Mouse (Mus musculus): Measurements from ENCODE around the gene Mlst8. TPM values are rescaled to one million over a fixed set of nuclear protein-coding genes. Genes with fewer than 3 reads are reported as not detected.

The Mlst8 gene
- polyA plus RNA-seq (2012; rRNA removed) = 37.8 and 43.7 TPM in 2 replicates

- peak; percentile 95 to 97 for DNase-seq (ENCODE audit: low read depth in 1 of 2, low spot score in 2 of 2)
- Histone ChIP-seq H3K27ac (ENCODE audit: insufficient read depth, low read length) (peak within 1 kb of the TSS; percentile 96), H3K36me3 (ENCODE audit: control insufficient read depth, insufficient read depth, low read length) (peaks cover 14% of the 10 kb centered on the region), H3K4me1 (ENCODE audit: control insufficient read depth, insufficient read depth, insufficient read length) (peaks cover 3% of the 10 kb centered on the region; the same call in 1 of the 2 replicates), H3K27me3 (ENCODE audit: control insufficient read depth, insufficient read depth, low read length) (no peaks in the 10 kb centered on the region), H3K4me3 (ENCODE audit: extremely low read depth, insufficient read depth, insufficient read length) (peak within 1 kb of the TSS; percentile 98)
- TF ChIP-seq CTCF (IDR thresholded peaks at IDR 0.05; ENCODE audit: extremely low read depth, insufficient read depth, insufficient read length, insufficient replicate concordance) (peak; percentile 95), POLR2A (IDR thresholded peaks at IDR 0.05; ENCODE audit: low read depth, low read length) (peak; percentile 40; the same call in 1 of the 2 replicates)
- under 1% methylated on average over 48 of the region's 48 CpGs for WGBS
These were observed at the start of gene Mlst8 for GRCm38 (mm10) chr17:24478663-24479380. Gene Mlst8 (minus strand): TSS chr17:24479078.

GRCm38 (mm10) chr17:24528560-24528918 is 49.7 kb upstream of the Mlst8 start:
- DNase-seq (ENCODE audit: low read depth in 1 of 2, low spot score in 2 of 2) = no peak
- TF ChIP-seq CTCF (IDR thresholded peaks at IDR 0.05; ENCODE audit: extremely low read depth, insufficient read depth, insufficient read length, insufficient replicate concordance) = no peak
- no peak for TF ChIP-seq POLR2A (IDR thresholded peaks at IDR 0.05; ENCODE audit: low read depth, low read length)
- Histone ChIP-seq H3K4me1 (ENCODE audit: control insufficient read depth, insufficient read depth, insufficient read length) (peaks cover 22% of the 10 kb centered on the region), H3K4me3 (ENCODE audit: extremely low read depth, insufficient read depth, insufficient read length) (peak overlapping the region; percentile 64), H3K27me3 (ENCODE audit: control insufficient read depth, insufficient read depth, low read length) (no peaks in the 10 kb centered on the region), H3K36me3 (ENCODE audit: control insufficient read depth, insufficient read depth, low read length) (peaks cover 7% of the 10 kb centered on the region; the same call in 1 of the 2 replicates), H3K27ac (ENCODE audit: insufficient read depth, low read length) (peak overlapping the region; percentile 50; the same call in 1 of the 2 replicates)
- under 1% methylated on average over 8 of the region's 8 CpGs for WGBS

- H3K27me3 ChIP-seq (ENCODE audit: control insufficient read depth, insufficient read depth, low read length) = no peaks in the 10 kb centered on the region
- H3K4me3 ChIP-seq (ENCODE audit: extremely low read depth, insufficient read depth, insufficient read length) = peak within 1 kb of the TSS; percentile 84
- DNase-seq (ENCODE audit: low read depth in 1 of 2, low spot score in 2 of 2) = peak; percentile 90 to 100
- H3K36me3 ChIP-seq (ENCODE audit: control insufficient read depth, insufficient read depth, low read length) = peaks cover 7% of the 10 kb centered on the region; the same call in 1 of the 2 replicates
- H3K27ac ChIP-seq (ENCODE audit: insufficient read depth, low read length) = peak within 1 kb of the TSS; percentile 74
- peaks cover 16% of the 10 kb centered on the region; the same call in 1 of the 2 replicates for H3K4me1 ChIP-seq (ENCODE audit: control insufficient read depth, insufficient read depth, insufficient read length)
- under 1% methylated on average over 40 of the region's 40 CpGs for WGBS
- TF ChIP-seq POLR2A (IDR thresholded peaks at IDR 0.05; ENCODE audit: low read depth, low read length) (peak; percentile 93), CTCF (IDR thresholded peaks at IDR 0.05; ENCODE audit: extremely low read depth, insufficient read depth, insufficient read length, insufficient replicate concordance) (no peak)
These were observed 49.1 kb upstream of the Mlst8 start, which contains the start of gene Traf7 for GRCm38 (mm10) chr17:24527723-24528559. Gene Traf7 (minus strand): TSS chr17:24527938.

- Histone ChIP-seq H3K4me3 (ENCODE audit: extremely low read depth, insufficient read depth, insufficient read length) (peak overlapping the region; percentile 84), H3K36me3 (ENCODE audit: control insufficient read depth, insufficient read depth, low read length) (peaks cover 7% of the 10 kb centered on the region; the same call in 1 of the 2 replicates), H3K4me1 (ENCODE audit: control insufficient read depth, insufficient read depth, insufficient read length) (peaks cover 13% of the 10 kb centered on the region; the same call in 1 of the 2 replicates), H3K27ac (ENCODE audit: insufficient read depth, low read length) (peak overlapping the region; percentile 74), H3K27me3 (ENCODE audit: control insufficient read depth, insufficient read depth, low read length) (no peaks in the 10 kb centered on the region)
- TF ChIP-seq POLR2A (IDR thresholded peaks at IDR 0.05; ENCODE audit: low read depth, low read length) (no peak), CTCF (IDR thresholded peaks at IDR 0.05; ENCODE audit: extremely low read depth, insufficient read depth, insufficient read length, insufficient replicate concordance) (no peak)
- no peak for DNase-seq (ENCODE audit: low read depth in 1 of 2, low spot score in 2 of 2)
- WGBS = under 1% methylated on average over 18 of the region's 19 CpGs
These were observed 48.4 kb upstream of the Mlst8 start for GRCm38 (mm10) chr17:24527315-24527714.

GRCm38 (mm10) chr17:24524734-24525133 is 45.9 kb upstream of the Mlst8 start:
- no peak for TF ChIP-seq CTCF (IDR thresholded peaks at IDR 0.05; ENCODE audit: extremely low read depth, insufficient read depth, insufficient read length, insufficient replicate concordance)
- TF ChIP-seq POLR2A (IDR thresholded peaks at IDR 0.05; ENCODE audit: low read depth, low read length) = no peak
- 81% methylated on average over 2 of the region's 2 CpGs for WGBS
- H3K4me3 ChIP-seq (ENCODE audit: extremely low read depth, insufficient read depth, insufficient read length) = no peak overlapping the region
- H3K27me3 ChIP-seq (ENCODE audit: control insufficient read depth, insufficient read depth, low read length) = no peaks in the 10 kb centered on the region
- DNase-seq (ENCODE audit: low read depth in 1 of 2, low spot score in 2 of 2) = no peak
- H3K4me1 ChIP-seq (ENCODE audit: control insufficient read depth, insufficient read depth, insufficient read length) = peaks cover 13% of the 10 kb centered on the region; the same call in 1 of the 2 replicates
- H3K27ac ChIP-seq (ENCODE audit: insufficient read depth, low read length) = no peak overlapping the region
- H3K36me3 ChIP-seq (ENCODE audit: control insufficient read depth, insufficient read depth, low read length) = no peaks in the 10 kb centered on the region; the same call in 1 of the 2 replicates

GRCm38 (mm10) chr17:24520450-24520849 is 41.6 kb upstream of the Mlst8 start:
- TF ChIP-seq POLR2A (IDR thresholded peaks at IDR 0.05; ENCODE audit: low read depth, low read length) = no peak
- no peak for TF ChIP-seq CTCF (IDR thresholded peaks at IDR 0.05; ENCODE audit: extremely low read depth, insufficient read depth, insufficient read length, insufficient replicate concordance)

More at GRCm38 (mm10) chr17:24520450-24520849, 41.6 kb upstream of the Mlst8 start:
- H3K4me3 ChIP-seq (ENCODE audit: extremely low read depth, insufficient read depth, insufficient read length) = no peak overlapping the region
- no peak overlapping the region for H3K27ac ChIP-seq (ENCODE audit: insufficient read depth, low read length)
- H3K36me3 ChIP-seq (ENCODE audit: control insufficient read depth, insufficient read depth, low read length) = peaks cover 18% of the 10 kb centered on the region
- DNase-seq (ENCODE audit: low read depth in 1 of 2, low spot score in 2 of 2) = no peak
- H3K4me1 ChIP-seq (ENCODE audit: control insufficient read depth, insufficient read depth, insufficient read length) = no peaks in the 10 kb centered on the region
- H3K27me3 ChIP-seq (ENCODE audit: control insufficient read depth, insufficient read depth, low read length) = no peaks in the 10 kb centered on the region
- WGBS = 89% methylated on average over 4 of the region's 4 CpGs

Measured in spleen, adult 2 months (tissue).